Mouse (Mus musculus) kidney, embryonic 16.5 days (tissue): ENCODE data around the gene Wdtc1. TPM values are rescaled to one million over a fixed set of nuclear protein-coding genes. Genes with fewer than 3 reads are reported as not detected.

ENCODE experiments used
- ATAC-seq: fragments of 200-750 bp; cut with Nextera tagmentation; 2 replicates; pipeline ENCODE4 v1.8.0; 2017; ENCODE audit warnings: moderate TSS enrichment; ENCODE audit not compliant: low FRiP score, low TSS enrichment
- H3K27ac ChIP-seq: fragments of 300-500 bp; sonication (generic); 2 replicates; pipeline ENCODE4 v1.5.1; 2014; ENCODE audit warnings: low read length
- H3K27me3 ChIP-seq: fragments of 300-500 bp; sonication (generic); 2 replicates; pipeline ENCODE4 v1.6.1; 2014; ENCODE audit warnings: low read length, control low read depth, mixed read lengths; ENCODE audit not compliant: insufficient read depth
- H3K36me3 ChIP-seq: fragments of 300-500 bp; sonication (generic); 2 replicates; pipeline ENCODE4 v1.6.1; 2014; ENCODE audit warnings: low read length, control low read depth, mixed read lengths; ENCODE audit not compliant: insufficient read depth
- H3K4me1 ChIP-seq: fragments of 300-500 bp; sonication (generic); 2 replicates; pipeline ENCODE4 v1.6.1; 2014; ENCODE audit warnings: low read length, control low read depth, mixed read lengths; ENCODE audit not compliant: insufficient read depth
- H3K4me2 ChIP-seq: fragments of 300-500 bp; sonication (generic); replicated peaks from 2 replicates; pipeline ENCODE4 v1.6.1; 2014; ENCODE audit warnings: low read depth, low read length
- H3K4me3 ChIP-seq: fragments of 300-500 bp; sonication (generic); 2 replicates; pipeline ENCODE4 v1.5.1; 2014; ENCODE audit warnings: mild to moderate bottlenecking, low read length
- H3K9ac ChIP-seq: fragments of 300-500 bp; sonication (generic); replicated peaks from 2 replicates; pipeline ENCODE4 v1.6.1; 2014; ENCODE audit warnings: low read length
- H3K9me3 ChIP-seq: fragments of 300-500 bp; sonication (generic); 2 replicates; pipeline ENCODE4 v1.6.1; 2016; ENCODE audit warnings: low read length, control low read depth
- WGBS: fragments of 180-500 bp; shearing (Covaris S2); extraction: QIAGEN DNeasy Blood & Tissue Kit; methylation state at CpG from one replicate; pipeline ENCODE4 v1.1.7; 2014; 5-methylcytosine and 5-hydroxymethylcytosine counted together
- polyA plus RNA-seq: library from polyadenylated mRNA; unstranded; fragments of >200 nt; fragmentation: Nextera tagmentation; extraction: Ambion mirVana; gene quantifications from 2 replicates; pipeline ENCODE4 v1.2.1, GENCODE M21; 2015

Gene Wdtc1
- polyA plus RNA-seq, 1 experiment from 2014 or later: 12.9 TPM

- Histone ChIP-seq H3K4me2 (no peak overlapping the region), H3K9me3 (no peaks in the 10 kb centered on the region), H3K27me3 (no peaks in the 10 kb centered on the region), H3K4me1 (peaks cover 50% of the 10 kb centered on the region), H3K27ac (peak overlapping the region; percentile 12), H3K4me3 (no peak overlapping the region), H3K36me3 (no peaks in the 10 kb centered on the region), H3K9ac (no peak overlapping the region; the same call in 1 of the 2 replicates)
- ATAC-seq: no peak
- 63% methylated on average over 18 of the region's 18 CpGs for WGBS
Observed at GRCm38 (mm10) chr4:133391185-133392040, 38.1 kb upstream of the Wdtc1 start.

GRCm38 (mm10) chr4:133390585-133390984 lies 37.3 kb upstream of the Wdtc1 start:
- 92% methylated on average over 6 of the region's 6 CpGs for WGBS
- no peaks in the 10 kb centered on the region for H3K9me3 ChIP-seq
- no peaks in the 10 kb centered on the region for H3K36me3 ChIP-seq
- H3K4me3 ChIP-seq: no peak overlapping the region
- no peak for ATAC-seq
- H3K27me3 ChIP-seq: no peaks in the 10 kb centered on the region
- H3K4me1 ChIP-seq: peaks cover 43% of the 10 kb centered on the region
- H3K4me2 ChIP-seq: no peak overlapping the region
- H3K9ac ChIP-seq: no peak overlapping the region
- H3K27ac ChIP-seq: 0 out of 2 replicates have a peak overlapping the region, but pooled peaks have one; percentile 12

GRCm38 (mm10) chr4:133390042-133390441 lies 36.8 kb upstream of the Wdtc1 start:
- 84% methylated on average over 2 of the region's 2 CpGs for WGBS
- ATAC-seq: no peak
- no peak overlapping the region for H3K9ac ChIP-seq

GRCm38 (mm10) chr4:133388781-133389552 lies 35.7 kb upstream of the Wdtc1 start:
- Histone ChIP-seq H3K9ac (no peak overlapping the region), H3K4me2 (no peak overlapping the region), H3K9me3 (no peaks in the 10 kb centered on the region), H3K27me3 (no peaks in the 10 kb centered on the region), H3K4me1 (peaks cover 27% of the 10 kb centered on the region), H3K36me3 (no peaks in the 10 kb centered on the region), H3K4me3 (no peak overlapping the region), H3K27ac (peak overlapping the region; percentile 44; the same call in 1 of the 2 replicates)
- ATAC-seq: 0 out of 2 replicates have a peak, but pooled peaks have one; percentile 53
- 79% methylated on average over 16 of the region's 16 CpGs for WGBS

More at GRCm38 (mm10) chr4:133390042-133390441, 36.8 kb upstream of the Wdtc1 start:
- H3K4me2 ChIP-seq: no peak overlapping the region
- H3K9me3 ChIP-seq: no peaks in the 10 kb centered on the region
- peak overlapping the region; percentile 44; the same call in 1 of the 2 replicates for H3K27ac ChIP-seq
- no peaks in the 10 kb centered on the region for H3K36me3 ChIP-seq
- peaks cover 38% of the 10 kb centered on the region for H3K4me1 ChIP-seq
- no peak overlapping the region for H3K4me3 ChIP-seq
- H3K27me3 ChIP-seq: no peaks in the 10 kb centered on the region

- Histone ChIP-seq H3K4me1 (peaks cover 27% of the 10 kb centered on the region), H3K9me3 (no peaks in the 10 kb centered on the region), H3K4me2 (no peak overlapping the region), H3K9ac (no peak overlapping the region), H3K27ac (no peak overlapping the region), H3K27me3 (no peaks in the 10 kb centered on the region), H3K4me3 (no peak overlapping the region), H3K36me3 (no peaks in the 10 kb centered on the region)
- no peak for ATAC-seq
Observed at GRCm38 (mm10) chr4:133387053-133387452, 33.8 kb upstream of the Wdtc1 start.

- Histone ChIP-seq H3K27me3 (no peaks in the 10 kb centered on the region), H3K4me1 (peaks cover 21% of the 10 kb centered on the region), H3K4me2 (no peak overlapping the region), H3K27ac (no peak overlapping the region), H3K9me3 (no peaks in the 10 kb centered on the region), H3K36me3 (peaks cover 4% of the 10 kb centered on the region; the same call in 1 of the 2 replicates), H3K9ac (no peak overlapping the region), H3K4me3 (no peak overlapping the region)
- no peak for ATAC-seq
- WGBS: 67% methylated on average over 7 of the region's 7 CpGs
Observed at GRCm38 (mm10) chr4:133386061-133386797, 32.9 kb upstream of the Wdtc1 start.

GRCm38 (mm10) chr4:133381141-133381540 lies 27.9 kb upstream of the Wdtc1 start:
- Histone ChIP-seq H3K4me2 (no peak overlapping the region), H3K27me3 (no peaks in the 10 kb centered on the region), H3K27ac (0 out of 2 replicates have a peak overlapping the region, but pooled peaks have one; percentile 40), H3K9ac (no peak overlapping the region), H3K4me3 (no peak overlapping the region), H3K4me1 (peaks cover 40% of the 10 kb centered on the region), H3K36me3 (peaks cover 4% of the 10 kb centered on the region; the same call in 1 of the 2 replicates), H3K9me3 (no peaks in the 10 kb centered on the region)
- ATAC-seq: 0 out of 2 replicates have a peak, but pooled peaks have one; percentile 31
- 59% methylated on average over 8 of the region's 8 CpGs for WGBS

- no peak for ATAC-seq
- H3K9ac ChIP-seq: no peak overlapping the region
- peak overlapping the region; percentile 40; the same call in 1 of the 2 replicates for H3K27ac ChIP-seq
- H3K4me2 ChIP-seq: no peak overlapping the region
- H3K27me3 ChIP-seq: no peaks in the 10 kb centered on the region
- H3K9me3 ChIP-seq: no peaks in the 10 kb centered on the region
- WGBS: 68% methylated on average over 6 of the region's 6 CpGs
- H3K4me3 ChIP-seq: no peak overlapping the region
- H3K4me1 ChIP-seq: peaks cover 43% of the 10 kb centered on the region
- peaks cover 4% of the 10 kb centered on the region; the same call in 1 of the 2 replicates for H3K36me3 ChIP-seq
Observed at GRCm38 (mm10) chr4:133380532-133380931, 27.3 kb upstream of the Wdtc1 start.

- WGBS: 64% methylated on average over 3 of the region's 3 CpGs
- H3K27me3 ChIP-seq: no peaks in the 10 kb centered on the region
- no peak for ATAC-seq
- peaks cover 4% of the 10 kb centered on the region; the same call in 1 of the 2 replicates for H3K36me3 ChIP-seq
- H3K4me3 ChIP-seq: no peak overlapping the region
- H3K4me2 ChIP-seq: no peak overlapping the region
- no peak overlapping the region for H3K9ac ChIP-seq
- H3K9me3 ChIP-seq: no peaks in the 10 kb centered on the region
- H3K27ac ChIP-seq: no peak overlapping the region
- H3K4me1 ChIP-seq: peaks cover 44% of the 10 kb centered on the region
Observed at GRCm38 (mm10) chr4:133379861-133380260, 26.6 kb upstream of the Wdtc1 start.
